Mouse (Mus musculus) B cell, adult 2 months (primary cell): ENCODE measurements around the gene 1110051M20Rik.
A peak's percentile ranks its signal among the peaks of the same experiment; 100 is the strongest.

Source experiments
- DNase-seq, 2 experiments: peaks; one replicate each; pipeline ENCODE4 v3.0.0; 2022

The 1110051M20Rik gene

DNA sequence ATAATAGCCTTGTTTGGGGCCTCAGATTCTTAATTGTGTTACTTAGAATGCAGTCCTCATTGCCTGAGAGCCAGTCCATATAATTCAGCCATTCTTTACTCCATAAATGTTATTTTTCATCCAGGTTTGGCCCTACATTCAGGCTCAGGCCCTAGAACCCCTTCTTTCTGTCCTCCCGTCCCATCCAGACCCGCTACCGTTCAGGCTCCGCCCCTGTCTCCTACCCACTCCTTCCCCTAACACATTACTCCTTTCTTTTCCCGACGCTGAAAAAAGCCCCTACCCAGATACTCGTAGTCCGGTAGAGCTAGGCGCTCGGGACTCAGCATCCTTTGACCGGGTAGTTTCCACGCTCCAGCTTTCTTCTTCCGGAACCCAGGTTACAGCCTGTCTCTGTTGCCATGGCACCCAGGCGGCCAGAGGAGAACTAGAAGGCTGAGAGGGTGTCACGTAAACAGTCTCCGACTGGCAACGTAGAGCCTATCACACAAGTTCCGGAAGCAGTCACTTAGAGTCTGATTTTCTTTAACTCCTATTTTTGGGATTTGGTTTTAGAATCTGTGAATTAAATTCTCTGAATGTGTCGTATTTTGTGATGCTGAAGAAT, at the start of gene 1110051M20Rik:
TSS of gene 1110051M20Rik (minus strand) at position 419 of the 607 bp plus-strand sequence.
- DNase-seq, result peak; percentile 89 to 90

DNA sequence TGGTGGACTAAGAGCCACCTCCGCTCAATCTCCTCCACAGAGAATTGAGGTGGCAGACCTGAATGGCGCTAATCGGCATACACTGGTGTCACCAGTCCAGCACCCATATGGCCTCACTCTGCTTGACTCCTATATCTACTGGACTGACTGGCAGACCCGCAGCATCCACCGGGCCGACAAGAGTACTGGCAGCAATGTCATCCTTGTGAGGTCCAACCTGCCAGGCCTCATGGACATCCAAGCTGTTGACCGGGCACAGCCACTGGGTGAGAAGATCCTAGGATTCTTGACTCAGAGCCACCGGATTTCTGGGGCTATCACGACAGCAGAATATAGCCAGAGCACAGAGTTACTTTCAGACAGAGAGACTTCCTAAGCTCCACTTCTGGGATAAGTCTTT, 49.5 kb upstream of the 1110051M20Rik start:
- DNase-seq, result no peak

DNA sequence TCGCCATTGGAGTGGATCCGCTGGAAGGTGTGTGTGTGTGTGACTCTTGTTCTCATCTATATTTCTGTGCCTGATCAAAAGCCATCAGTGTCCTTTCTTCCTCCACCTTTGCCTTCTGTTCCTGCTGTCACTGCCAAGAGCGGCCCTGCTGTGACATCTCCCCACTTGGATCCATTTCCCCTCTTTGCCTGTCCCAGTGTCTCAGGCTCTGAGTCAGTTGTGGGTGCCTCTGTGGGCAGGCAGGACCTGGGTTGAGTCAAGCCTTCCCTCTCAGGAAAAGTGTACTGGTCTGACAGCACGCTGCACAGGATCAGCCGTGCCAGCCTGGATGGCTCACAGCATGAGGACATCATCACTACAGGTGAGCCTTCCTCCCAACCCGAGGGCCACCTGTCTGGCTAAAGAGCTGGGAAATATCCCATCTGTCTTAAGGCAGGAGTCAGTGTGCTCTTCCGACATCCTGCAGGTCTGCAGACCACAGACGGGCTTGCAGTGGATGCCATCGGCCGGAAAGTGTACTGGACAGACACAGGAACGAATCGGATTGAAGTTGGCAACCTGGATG, 47.6 kb upstream of the 1110051M20Rik start:
- DNase-seq, result no peak

DNA sequence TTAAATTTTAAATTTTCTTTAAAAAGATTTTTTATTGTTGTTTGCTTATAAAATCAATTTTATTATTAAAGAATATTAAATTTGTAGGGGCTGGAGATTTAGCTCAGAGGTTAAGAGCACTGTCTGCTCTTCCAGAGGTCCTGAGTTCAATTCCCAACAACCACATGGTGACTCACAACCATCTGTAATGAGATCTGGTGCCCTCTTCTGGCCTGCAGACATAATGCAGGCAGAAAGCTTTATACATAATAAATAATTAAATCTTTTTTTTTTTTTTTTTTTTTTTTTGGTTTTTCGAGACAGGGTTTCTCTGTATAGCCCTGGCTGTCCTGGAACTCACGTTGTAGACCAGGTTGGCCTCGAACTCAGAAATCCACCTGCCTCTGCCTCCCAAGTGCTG, 42.8 kb upstream of the 1110051M20Rik start:
- peak; percentile 44 to 52 for DNase-seq

DNA sequence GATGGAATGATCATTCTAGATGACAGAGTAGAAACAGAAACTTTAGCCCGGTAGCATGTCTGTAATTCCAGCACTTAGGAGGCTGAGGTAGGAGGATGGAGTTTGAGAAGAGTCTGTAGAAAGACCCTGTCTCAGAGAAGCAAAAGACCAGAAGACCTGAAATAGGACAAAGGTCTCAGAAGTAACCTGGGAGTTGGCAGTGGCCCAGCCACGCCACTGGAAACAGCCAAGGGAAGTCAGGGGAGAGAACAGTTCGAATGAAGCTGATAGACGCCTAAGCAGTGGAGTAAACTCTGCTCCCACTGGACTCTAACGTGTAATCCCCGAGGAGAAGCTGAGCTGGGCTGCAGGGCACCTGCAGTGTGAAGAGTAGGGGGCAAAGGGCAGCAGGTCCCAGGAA, 40.8 kb upstream of the 1110051M20Rik start:
- no peak for DNase-seq

DNA sequence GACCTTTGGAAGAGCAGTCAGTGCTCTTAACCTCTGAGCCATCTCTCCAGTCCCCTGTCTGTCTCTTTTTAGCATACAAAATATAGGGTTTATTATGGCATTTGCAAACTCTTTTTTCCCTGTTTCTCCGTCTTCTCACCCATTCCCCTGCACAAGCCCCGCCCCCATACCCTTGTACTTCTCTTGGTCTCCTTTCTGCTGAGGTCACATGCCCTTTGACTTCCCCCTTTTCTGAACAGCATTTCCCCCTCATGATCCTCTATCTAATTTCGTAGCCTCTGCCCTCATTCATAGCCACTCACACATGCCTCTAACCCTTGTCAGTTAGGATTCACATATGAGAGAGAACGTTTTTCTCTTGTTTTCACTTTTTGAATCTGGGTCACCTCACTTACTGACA, 40.2 kb upstream of the 1110051M20Rik start:
- DNase-seq, result no peak

DNA sequence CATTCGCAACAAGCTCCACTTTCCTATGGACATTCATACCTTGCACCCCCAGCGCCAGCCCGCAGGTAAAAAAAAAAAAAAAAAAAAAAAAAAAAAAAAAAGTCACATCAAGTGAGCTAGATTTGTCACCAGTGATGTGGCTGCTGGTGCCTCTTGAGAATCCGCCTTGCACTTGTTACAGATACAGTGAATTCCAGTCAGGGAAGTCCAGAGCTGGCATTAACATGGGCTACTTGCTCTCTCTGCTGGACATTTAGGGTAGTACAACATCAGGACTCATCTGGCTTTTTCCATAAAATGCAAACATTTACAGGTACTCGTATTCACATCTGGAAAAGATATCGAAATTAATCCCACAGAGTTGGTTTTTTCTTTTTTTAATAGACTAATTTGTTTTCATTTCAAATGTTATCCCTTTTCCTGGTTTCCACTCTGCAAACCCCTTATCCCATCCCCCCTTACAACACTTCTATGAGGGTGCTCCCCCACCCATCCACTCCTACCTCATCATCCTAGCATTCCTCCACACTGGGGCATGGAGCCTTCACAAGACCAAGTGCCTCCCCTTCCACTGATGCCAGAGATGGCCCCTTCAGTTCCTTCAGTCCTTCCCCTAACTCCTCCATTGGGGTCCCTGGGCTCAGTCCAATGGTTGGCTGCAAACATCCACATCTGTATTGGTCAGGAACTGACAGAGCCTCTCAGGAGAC, 36.5 kb upstream of the 1110051M20Rik start:
- DNase-seq, result peak in 1 of 2 experiments; percentile 34

DNA sequence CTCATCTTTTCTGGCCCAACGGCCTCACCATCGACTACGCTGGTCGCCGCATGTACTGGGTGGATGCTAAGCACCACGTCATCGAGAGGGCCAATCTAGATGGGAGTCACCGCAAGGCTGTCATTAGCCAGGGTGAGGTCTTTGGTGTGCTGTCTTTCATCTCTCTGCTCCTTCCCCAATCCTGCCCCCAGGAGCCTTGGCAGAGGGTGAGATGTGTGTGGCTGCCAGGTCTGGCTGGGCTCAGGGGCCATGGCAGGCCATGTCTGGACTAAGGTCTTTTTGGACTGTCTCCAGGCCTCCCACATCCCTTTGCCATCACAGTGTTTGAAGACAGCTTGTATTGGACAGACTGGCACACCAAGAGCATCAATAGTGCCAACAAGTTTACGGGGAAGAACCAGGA, 35.9 kb upstream of the 1110051M20Rik start:
- no peak for DNase-seq

DNA sequence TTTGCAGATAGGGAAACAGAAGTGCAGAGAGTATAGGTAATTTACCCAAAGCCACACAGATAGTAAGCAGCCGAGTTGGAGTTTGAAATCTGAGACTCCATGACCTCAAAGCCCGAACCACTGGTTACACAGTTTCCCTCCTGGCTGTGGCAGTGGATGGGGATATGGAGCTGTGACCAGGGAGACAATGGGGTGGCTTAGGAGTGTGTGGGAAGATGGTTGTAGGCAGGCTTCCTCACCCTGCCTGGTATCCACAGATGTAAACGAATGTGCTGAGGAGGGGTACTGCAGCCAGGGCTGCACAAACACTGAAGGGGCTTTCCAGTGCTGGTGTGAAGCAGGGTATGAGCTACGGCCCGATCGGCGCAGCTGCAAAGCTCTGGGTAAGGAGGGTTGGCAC, 32.3 kb upstream of the 1110051M20Rik start:
- DNase-seq, result no peak

DNA sequence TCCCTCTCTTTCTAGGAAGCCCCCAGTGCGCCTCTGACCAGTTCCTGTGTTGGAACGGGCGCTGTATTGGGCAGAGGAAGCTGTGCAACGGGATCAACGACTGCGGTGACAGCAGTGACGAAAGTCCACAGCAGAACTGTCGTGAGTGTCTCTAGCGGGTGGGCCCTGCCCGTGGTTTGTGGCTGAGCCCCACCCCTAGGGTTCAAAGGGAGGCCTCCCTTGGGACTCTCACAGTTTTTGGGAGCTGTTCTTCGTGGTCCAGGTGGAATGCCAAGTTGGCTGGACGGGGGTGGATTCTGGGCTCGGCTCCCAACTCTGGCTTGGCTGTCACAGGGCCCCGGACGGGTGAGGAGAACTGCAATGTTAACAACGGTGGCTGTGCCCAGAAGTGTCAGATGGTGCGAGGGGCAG, 31.8 kb upstream of the 1110051M20Rik start:
- no peak for DNase-seq

DNA sequence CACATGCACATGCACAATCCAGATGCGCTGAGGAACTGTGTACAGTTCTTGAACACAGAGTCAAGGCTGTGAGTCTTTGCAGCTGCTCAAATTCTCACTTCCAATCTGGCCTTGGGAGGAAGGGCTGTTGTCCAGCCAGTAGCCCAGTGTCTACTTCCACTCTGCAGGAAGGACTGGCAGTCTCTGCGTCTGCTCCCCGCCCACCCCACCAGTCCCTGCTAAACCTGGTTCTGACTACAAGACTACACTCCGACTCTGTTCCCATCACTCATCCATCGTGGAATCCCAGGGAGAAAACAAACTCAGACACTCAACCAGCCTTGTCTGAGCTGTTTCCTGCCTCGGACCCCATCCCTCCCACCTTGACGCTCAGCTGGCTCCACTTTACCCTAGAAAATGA, 31.3 kb upstream of the 1110051M20Rik start:
- DNase-seq, result no peak

DNA sequence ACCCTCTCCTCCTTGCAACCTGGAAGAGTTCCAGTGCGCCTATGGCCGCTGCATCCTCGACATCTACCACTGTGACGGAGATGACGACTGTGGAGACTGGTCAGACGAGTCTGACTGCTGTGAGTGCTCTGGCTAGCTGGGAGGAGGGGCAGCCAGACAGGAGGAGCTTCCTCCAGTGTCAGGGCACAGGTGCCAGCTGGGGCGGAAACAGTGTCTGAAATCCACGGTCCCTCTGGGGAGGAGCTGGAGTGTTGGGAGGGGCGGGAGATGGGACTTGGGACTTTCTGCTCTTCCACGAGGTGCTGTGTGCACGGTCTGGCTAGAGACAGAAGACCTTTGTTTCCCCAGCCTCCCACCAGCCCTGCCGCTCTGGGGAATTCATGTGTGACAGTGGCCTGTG, 29.9 kb upstream of the 1110051M20Rik start:
- DNase-seq, result no peak

DNA sequence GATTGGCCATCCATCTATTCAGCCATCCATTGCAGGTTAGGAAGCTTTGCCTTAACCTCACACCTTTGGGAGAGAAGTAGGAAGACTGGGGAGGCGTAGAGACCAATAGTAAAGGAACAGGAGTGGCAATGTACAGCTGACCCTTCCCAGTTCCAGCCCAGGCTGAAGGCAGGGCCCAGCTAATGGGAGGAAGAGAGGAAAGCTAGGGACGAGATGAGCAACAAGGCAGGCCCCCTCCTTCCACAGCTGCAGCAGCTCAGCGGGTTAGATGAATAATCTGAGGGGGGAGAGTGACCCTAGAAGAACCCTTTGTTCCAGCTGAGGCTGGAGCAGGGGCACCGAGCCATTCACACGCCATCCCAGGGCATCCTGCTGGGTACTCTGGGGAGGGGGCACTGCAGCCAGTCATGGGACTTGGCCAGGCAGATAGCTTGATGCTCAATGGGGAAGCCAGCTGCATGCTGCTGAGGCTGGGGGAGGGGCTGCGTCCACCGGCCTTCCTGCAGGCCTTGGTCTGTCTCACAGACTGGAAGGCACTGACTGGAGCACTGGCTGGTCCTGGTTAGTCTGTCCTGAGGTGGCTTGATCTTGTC, 25.6 kb upstream of the 1110051M20Rik start:
- no peak for DNase-seq

DNA sequence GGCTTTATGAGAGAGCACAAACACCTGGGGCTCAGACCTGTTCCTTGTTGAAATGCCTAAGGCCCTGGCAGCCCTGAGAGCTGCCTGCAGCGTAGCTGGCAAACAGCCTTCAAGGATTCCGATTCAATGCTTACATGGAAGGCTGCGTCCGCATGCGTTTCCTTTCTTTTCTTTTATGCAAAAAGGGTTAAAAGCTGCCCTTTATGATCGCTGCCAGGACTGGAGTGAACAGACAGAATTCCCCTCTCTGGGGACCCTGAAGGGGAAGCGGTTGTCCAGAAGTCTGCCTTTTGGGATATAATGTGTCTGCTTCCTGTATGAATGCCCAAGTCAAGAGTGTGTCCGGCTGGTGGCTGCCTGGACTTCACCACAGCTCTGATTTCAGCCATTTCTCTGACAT, 23.1 kb upstream of the 1110051M20Rik start:
- DNase-seq, result no peak

DNA sequence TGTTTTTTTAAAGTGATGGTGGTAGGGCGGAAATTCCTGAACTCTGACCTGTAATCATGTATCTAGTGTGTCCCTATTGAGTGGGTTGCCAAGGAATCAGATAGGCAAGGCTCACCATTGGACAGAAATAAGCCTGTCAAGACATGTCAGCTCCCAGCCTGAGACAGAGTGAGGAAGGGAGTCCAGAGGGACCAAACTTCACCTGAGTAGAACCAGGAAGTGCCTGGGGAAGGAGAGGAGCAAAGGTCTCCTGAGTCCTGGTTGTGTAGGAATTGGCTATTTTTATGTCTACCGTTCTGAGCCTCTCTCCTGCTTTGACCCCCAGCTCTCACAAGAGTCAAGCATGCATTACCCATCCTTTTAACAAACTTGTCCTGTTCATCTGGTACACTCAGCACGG, 21.4 kb upstream of the 1110051M20Rik start:
- DNase-seq, result no peak

DNA sequence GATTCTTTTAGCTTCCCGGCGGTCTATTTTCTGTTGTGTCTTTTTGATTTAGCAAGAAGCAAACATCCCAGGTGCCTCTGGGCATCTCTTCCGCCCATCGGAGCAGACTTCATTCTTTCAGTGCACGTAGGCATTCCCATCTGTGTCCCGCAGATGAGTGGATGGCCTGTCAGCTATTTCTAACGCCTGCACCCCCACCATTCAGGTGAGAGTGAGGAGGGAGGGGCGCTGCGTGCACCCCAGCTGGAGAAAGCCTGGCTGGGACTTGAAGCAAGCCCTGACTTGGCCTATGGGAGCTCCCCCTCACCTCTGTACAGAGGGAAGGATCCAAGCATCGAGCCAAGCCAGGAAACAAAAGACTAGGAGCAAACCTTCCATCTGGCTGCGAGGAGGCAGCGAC, 18.2 kb upstream of the 1110051M20Rik start:
- DNase-seq, result no peak

DNA sequence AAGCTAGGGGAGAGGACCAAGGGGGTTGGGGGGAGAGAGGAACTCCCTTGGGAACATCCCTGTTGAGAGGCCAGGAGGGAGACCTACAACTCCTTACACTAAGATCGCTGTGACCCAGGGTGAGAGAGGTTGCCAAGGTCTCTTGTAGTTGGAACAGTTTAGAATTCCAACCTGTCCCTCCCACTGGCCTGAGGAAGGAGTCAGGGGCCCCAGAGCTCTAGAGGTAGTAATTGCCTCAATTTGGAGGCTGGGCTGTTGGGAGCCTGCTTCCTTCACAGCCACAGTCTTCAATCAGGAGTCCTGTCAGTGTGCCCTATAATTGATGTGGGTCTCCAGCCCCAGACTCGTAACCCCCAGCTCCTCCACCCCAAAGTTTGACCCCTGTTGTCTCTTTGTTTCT, 17.7 kb upstream of the 1110051M20Rik start:
- no peak for DNase-seq

DNA sequence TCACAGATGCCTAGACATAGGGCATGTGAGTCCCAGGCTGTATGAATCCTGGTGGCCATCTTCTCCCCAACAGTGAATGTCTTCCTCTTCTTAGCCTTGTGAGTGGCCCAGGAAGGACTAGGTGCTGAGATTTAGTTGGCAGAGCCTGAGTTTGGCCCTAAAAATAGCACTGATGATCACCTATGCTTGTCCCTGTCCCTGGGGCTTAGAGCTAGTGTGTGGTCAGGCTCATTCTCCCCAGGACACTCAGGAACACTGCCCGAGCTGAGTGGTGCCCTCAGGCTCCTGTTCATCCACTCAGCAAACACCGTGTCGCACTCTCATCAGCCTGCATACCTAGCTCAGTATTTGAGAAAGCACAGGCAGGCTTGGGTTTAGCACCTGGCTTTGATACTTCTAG, 16.8 kb upstream of the 1110051M20Rik start:
- DNase-seq, result no peak

DNA sequence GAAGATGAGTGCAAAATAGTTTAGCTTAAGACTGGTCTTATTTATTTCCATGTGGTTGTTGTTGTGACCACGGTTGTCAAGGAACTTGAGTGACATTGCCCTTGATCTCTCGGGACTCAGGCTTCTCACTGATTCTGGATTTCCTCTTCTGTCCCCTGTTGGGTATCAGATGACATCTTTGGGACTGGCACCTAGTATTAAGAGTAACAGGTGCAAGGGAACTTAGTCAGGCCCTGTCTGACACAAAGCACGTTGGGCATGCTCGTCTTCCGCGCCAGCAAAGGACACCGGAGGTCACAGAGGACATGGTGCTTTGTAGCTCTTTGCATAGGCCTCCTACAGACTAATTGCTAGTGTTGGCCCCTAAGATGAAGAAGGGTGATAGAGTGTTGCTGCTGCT, 16.3 kb upstream of the 1110051M20Rik start:
- no peak for DNase-seq

DNA sequence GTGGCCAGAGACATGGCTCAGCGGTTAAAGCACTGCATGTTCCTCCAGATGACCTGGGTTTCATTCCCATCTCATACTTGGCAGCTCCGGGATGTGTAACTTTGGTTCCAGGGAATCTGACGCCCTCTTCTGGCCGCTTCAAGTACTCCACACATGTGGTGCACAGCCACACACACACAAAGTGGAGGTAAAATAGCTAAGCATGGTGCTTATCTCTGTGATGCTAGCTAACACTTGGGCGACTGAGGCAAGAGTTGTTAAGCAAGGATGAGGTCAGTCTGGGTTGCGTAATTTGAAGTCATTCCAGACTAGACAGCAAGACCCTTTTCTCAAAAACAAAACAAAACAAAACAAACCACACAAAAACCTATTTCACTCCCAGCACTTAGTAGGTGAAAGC, 15.6 kb upstream of the 1110051M20Rik start:
- DNase-seq, result no peak

DNA sequence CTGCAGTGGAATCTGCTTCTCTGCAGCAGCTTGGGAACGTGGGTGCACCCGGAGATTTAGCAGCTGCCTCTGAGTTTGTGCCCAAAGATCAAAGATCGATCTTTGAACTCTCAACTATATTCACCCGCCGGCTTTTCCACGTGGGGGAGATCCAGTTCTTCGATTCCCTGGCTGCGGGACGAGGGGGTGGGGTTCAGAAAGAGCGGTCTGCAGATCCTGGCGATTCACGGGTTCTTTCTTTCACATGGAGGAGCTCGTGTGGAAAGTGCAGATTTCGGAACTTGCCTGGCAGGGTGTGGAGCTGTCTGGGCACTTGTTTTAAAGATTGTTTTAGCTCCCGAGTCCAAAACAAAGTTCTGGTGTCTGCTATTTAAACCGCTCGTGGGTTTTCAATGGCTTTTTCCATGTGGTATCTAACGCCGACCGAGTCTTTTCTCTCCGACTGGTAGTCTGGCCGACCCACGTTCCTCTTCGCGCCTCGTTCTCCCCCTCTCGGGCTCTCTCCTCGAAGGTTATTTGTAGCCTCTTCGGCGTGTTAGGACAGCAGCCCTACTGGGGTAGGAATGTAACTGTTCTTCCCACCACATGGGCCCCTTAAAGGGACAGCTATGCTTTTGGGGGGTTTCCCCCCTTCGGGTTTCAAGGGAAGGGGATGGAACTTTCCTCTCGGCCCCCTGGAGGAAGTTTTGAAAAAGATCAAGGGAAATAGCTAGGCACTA, 14.3 kb upstream of the 1110051M20Rik start:
- peak in 1 of 2 experiments; percentile 12 for DNase-seq

DNA sequence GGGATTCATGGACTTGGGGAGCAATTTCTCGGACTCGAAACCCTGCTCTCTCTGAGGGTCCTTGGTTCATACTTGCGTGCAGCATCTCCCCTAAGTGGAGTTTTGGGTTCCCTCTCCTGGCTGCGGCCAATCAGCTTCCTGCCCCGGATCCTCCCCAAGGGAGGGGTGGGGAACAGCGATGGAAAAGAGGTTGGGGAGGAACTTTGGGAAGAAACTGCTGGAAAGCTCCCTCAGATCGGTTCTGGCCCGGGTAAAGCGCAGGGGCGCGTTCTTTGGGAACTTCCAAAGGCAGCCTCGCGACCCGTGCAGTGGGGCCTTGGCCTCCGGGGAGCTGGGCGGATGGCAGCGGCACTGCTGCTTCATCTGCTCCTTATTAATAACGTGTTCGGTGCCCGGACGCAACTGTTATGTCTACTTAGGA, 13.8 kb upstream of the 1110051M20Rik start:
- DNase-seq, result peak; percentile 14 to 27

DNA sequence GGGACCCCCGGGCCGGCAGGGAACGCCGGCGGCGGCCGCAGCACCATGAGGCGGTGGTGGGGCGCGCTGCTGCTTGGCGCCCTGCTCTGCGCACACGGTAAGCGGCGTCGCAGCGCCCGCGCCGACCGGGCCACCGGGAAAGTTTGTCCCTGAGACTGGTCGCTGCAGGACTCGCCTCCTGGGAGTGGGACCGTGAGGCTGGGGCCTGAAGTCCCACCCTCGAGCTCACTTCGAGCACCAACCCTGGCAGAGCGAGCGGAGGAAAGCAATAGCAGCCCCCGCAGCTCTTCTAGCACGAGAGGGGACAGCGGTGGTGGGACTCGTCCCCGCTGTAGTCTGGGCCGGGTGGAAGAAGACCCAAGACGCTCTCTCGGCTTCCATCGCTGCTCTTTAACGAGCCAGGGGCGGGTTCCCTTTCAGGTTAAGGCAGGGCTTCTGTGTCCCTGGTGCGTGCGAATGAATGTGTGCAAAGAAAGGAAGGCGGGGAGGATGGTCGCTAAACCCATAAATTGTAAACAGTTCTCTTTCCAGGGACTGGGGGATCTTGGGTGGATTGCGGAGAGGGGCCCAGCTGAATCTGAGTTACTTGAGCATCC, 13.2 kb upstream of the 1110051M20Rik start:
- peak; percentile 25 to 33 for DNase-seq
